Mouse (Mus musculus): ENCODE measurements around the gene Nr4a1.

- no peak for TF ChIP-seq EP300 (IDR thresholded peaks at IDR 0.05; ENCODE audit: insufficient read depth, low read depth, low read length)
- no peak for TF ChIP-seq CTCF (IDR thresholded peaks at IDR 0.05)
Measured at GRCm38 (mm10) chr15:101321126-101321525, 67.1 kb downstream of the Nr4a1 start.

Data from heart, adult 2 months (tissue).